Mouse (Mus musculus): Measurements from ENCODE around the gene Zfp273. TPM values are rescaled to one million over a fixed set of nuclear protein-coding genes. Genes with fewer than 3 reads are reported as not detected.
"Not testable (repeated sequence)": the region's sequence is repeated elsewhere in the genome, so short reads cannot be mapped to it uniquely, and the experiment has no call there.

The Zfp273 gene
- polyA plus RNA-seq, 1 experiment from 2014 or later = 9.2 TPM

- peak overlapping the region; percentile 45 for H3K4me3 ChIP-seq
- H3K27ac ChIP-seq (replicated peaks) = 0 out of 2 replicates have a peak overlapping the region, but pooled peaks have one; percentile 42
- H3K9ac ChIP-seq (replicated peaks) = peak overlapping the region; percentile 47; the same call in 1 of the 2 replicates
- H3K27me3 ChIP-seq = no peaks in the 10 kb centered on the region
- no peaks in the 10 kb centered on the region for H3K9me3 ChIP-seq
- no peaks in the 10 kb centered on the region for H3K36me3 ChIP-seq
- H3K4me1 ChIP-seq = no peaks in the 10 kb centered on the region
- ATAC-seq (ENCODE audit: low FRiP score, low read depth) = 0 out of 2 replicates have a peak, but pooled peaks have one; percentile 21
- H3K4me2 ChIP-seq (replicated peaks) = peak overlapping the region; percentile 63
- 48% methylated on average over 6 of the region's 6 CpGs for WGBS
These were observed 30.2 kb downstream of the Zfp273 start for GRCm38 (mm10) chr13:67843775-67844118.

GRCm38 (mm10) chr13:67844119-67844852, 30.7 kb downstream of the Zfp273 start:
- H3K27ac ChIP-seq (replicated peaks) = 0 out of 2 replicates have a peak overlapping the region, but pooled peaks have one; percentile 42
- peak overlapping the region; percentile 47 for H3K9ac ChIP-seq (replicated peaks)
- ATAC-seq (ENCODE audit: low FRiP score, low read depth) = peak; percentile 83
- 2% methylated on average over 12 of the region's 19 CpGs for WGBS
- peak overlapping the region; percentile 63 for H3K4me2 ChIP-seq (replicated peaks)
- no peaks in the 10 kb centered on the region for H3K9me3 ChIP-seq
- H3K4me1 ChIP-seq = no peaks in the 10 kb centered on the region
- H3K4me3 ChIP-seq = peak overlapping the region; percentile 45
- H3K36me3 ChIP-seq = no peaks in the 10 kb centered on the region
- H3K27me3 ChIP-seq = no peaks in the 10 kb centered on the region

GRCm38 (mm10) chr13:67844853-67845194, 31.3 kb downstream of the Zfp273 start:
- WGBS = 18% methylated on average over 8 of the region's 8 CpGs
- H3K9me3 ChIP-seq = no peaks in the 10 kb centered on the region
- ATAC-seq (ENCODE audit: low FRiP score, low read depth) = peak; percentile 80
- no peaks in the 10 kb centered on the region for H3K27me3 ChIP-seq
- no peaks in the 10 kb centered on the region for H3K36me3 ChIP-seq
- H3K4me2 ChIP-seq (replicated peaks) = peak overlapping the region; percentile 63
- H3K9ac ChIP-seq (replicated peaks) = peak overlapping the region; percentile 43
- no peaks in the 10 kb centered on the region for H3K4me1 ChIP-seq
- peak overlapping the region; percentile 45 for H3K4me3 ChIP-seq
- H3K27ac ChIP-seq (replicated peaks) = no peak overlapping the region

- no peak overlapping the region for H3K4me3 ChIP-seq
- no peak overlapping the region for H3K27ac ChIP-seq (replicated peaks)
- no peak overlapping the region for H3K9ac ChIP-seq (replicated peaks)
- no peaks in the 10 kb centered on the region for H3K9me3 ChIP-seq
- WGBS = 83% methylated on average over 3 of the region's 3 CpGs
- H3K27me3 ChIP-seq = no peaks in the 10 kb centered on the region
- H3K4me2 ChIP-seq (replicated peaks) = no peak overlapping the region
- no peaks in the 10 kb centered on the region for H3K4me1 ChIP-seq
- ATAC-seq (ENCODE audit: low FRiP score, low read depth) = no peak
- no peaks in the 10 kb centered on the region for H3K36me3 ChIP-seq
These were observed 36.8 kb downstream of the Zfp273 start for GRCm38 (mm10) chr13:67850361-67850760.

- Histone ChIP-seq H3K4me1 (no peaks in the 10 kb centered on the region), H3K9ac (replicated peaks) (no peak overlapping the region), H3K27ac (replicated peaks) (no peak overlapping the region), H3K36me3 (no peaks in the 10 kb centered on the region), H3K9me3 (no peaks in the 10 kb centered on the region), H3K4me3 (no peak overlapping the region), H3K4me2 (replicated peaks) (no peak overlapping the region), H3K27me3 (no peaks in the 10 kb centered on the region)
- WGBS = 83% methylated on average over 6 of the region's 6 CpGs
- no peak for ATAC-seq (ENCODE audit: low FRiP score, low read depth)
These were observed 39.6 kb downstream of the Zfp273 start for GRCm38 (mm10) chr13:67853130-67853529.

- ATAC-seq (ENCODE audit: low FRiP score, low read depth) = no peak
- no peak overlapping the region for H3K4me3 ChIP-seq
- 90% methylated on average over 2 of the region's 2 CpGs for WGBS
- no peaks in the 10 kb centered on the region for H3K36me3 ChIP-seq
- no peak overlapping the region for H3K4me2 ChIP-seq (replicated peaks)
- no peak overlapping the region for H3K9ac ChIP-seq (replicated peaks)
- H3K4me1 ChIP-seq = no peaks in the 10 kb centered on the region
- H3K27me3 ChIP-seq = no peaks in the 10 kb centered on the region
- no peaks in the 10 kb centered on the region for H3K9me3 ChIP-seq
- H3K27ac ChIP-seq (replicated peaks) = no peak overlapping the region
These were observed 40.4 kb downstream of the Zfp273 start for GRCm38 (mm10) chr13:67853983-67854382.

GRCm38 (mm10) chr13:67857317-67857716, 43.8 kb downstream of the Zfp273 start:
- Histone ChIP-seq H3K4me3 (no peak overlapping the region), H3K4me1 (no peaks in the 10 kb centered on the region), H3K27me3 (no peaks in the 10 kb centered on the region), H3K36me3 (no peaks in the 10 kb centered on the region), H3K9me3 (no peaks in the 10 kb centered on the region), H3K9ac (replicated peaks) (no peak overlapping the region), H3K4me2 (replicated peaks) (no peak overlapping the region), H3K27ac (replicated peaks) (no peak overlapping the region)
- no peak for ATAC-seq (ENCODE audit: low FRiP score, low read depth)
- 27% methylated on average over 1 of the region's 1 CpGs for WGBS

GRCm38 (mm10) chr13:67862508-67862907, 49.0 kb downstream of the Zfp273 start:
- Histone ChIP-seq H3K36me3 (no peaks in the 10 kb centered on the region), H3K27me3 (no peaks in the 10 kb centered on the region), H3K4me1 (no peaks in the 10 kb centered on the region), H3K27ac (replicated peaks) (no peak overlapping the region), H3K9ac (replicated peaks) (no peak overlapping the region), H3K9me3 (no peaks in the 10 kb centered on the region), H3K4me2 (replicated peaks) (no peak overlapping the region), H3K4me3 (no peak overlapping the region)
- ATAC-seq (ENCODE audit: low FRiP score, low read depth) = no peak
- WGBS = 87% methylated on average over 9 of the region's 9 CpGs

GRCm38 (mm10) chr13:67863026-67863425, 49.5 kb downstream of the Zfp273 start, which contains the start of gene BC048507:
Gene BC048507, plus strand, starts transcription at chr13:67863326.
- Histone ChIP-seq H3K9ac (replicated peaks) (no peak within 1 kb of the TSS), H3K36me3 (no peaks in the 10 kb centered on the region), H3K4me3 (no peak within 1 kb of the TSS), H3K4me2 (replicated peaks) (no peak within 1 kb of the TSS), H3K4me1 (no peaks in the 10 kb centered on the region), H3K9me3 (no peaks in the 10 kb centered on the region), H3K27ac (replicated peaks) (no peak within 1 kb of the TSS), H3K27me3 (no peaks in the 10 kb centered on the region)
- no peak for ATAC-seq (ENCODE audit: low FRiP score, low read depth)
- 88% methylated on average over 11 of the region's 11 CpGs for WGBS

- H3K9me3 ChIP-seq = 0 out of 2 replicates have a peak, but pooled peaks cover 2% of the 10 kb centered on the region
- no peak overlapping the region for H3K4me2 ChIP-seq (replicated peaks)
- no peak for ATAC-seq (ENCODE audit: low FRiP score, low read depth)
- 36% methylated on average over 5 of the region's 5 CpGs for WGBS
- no peak overlapping the region for H3K9ac ChIP-seq (replicated peaks)
- no peaks in the 10 kb centered on the region for H3K4me1 ChIP-seq
- H3K27me3 ChIP-seq = no peaks in the 10 kb centered on the region
- no peak overlapping the region for H3K4me3 ChIP-seq
- no peaks in the 10 kb centered on the region for H3K36me3 ChIP-seq
- H3K27ac ChIP-seq (replicated peaks) = no peak overlapping the region
These were observed 51.3 kb downstream of the Zfp273 start for GRCm38 (mm10) chr13:67864764-67865350.

- Histone ChIP-seq H3K27me3 (no peaks in the 10 kb centered on the region), H3K4me3 (no peak overlapping the region), H3K4me2 (replicated peaks) (no peak overlapping the region), H3K36me3 (no peaks in the 10 kb centered on the region), H3K27ac (replicated peaks) (no peak overlapping the region), H3K4me1 (no peaks in the 10 kb centered on the region), H3K9ac (replicated peaks) (no peak overlapping the region), H3K9me3 (0 out of 2 replicates have a peak, but pooled peaks cover 7% of the 10 kb centered on the region)
- ATAC-seq (ENCODE audit: low FRiP score, low read depth) = no peak
- 35% methylated on average over 3 of the region's 3 CpGs for WGBS
These were observed 54.4 kb downstream of the Zfp273 start for GRCm38 (mm10) chr13:67867899-67868298.

- not testable (repeated sequence) for H3K4me2 ChIP-seq (replicated peaks); H3K27me3 ChIP-seq
These were observed 62.6 kb downstream of the Zfp273 start for GRCm38 (mm10) chr13:67876049-67876698.

More at GRCm38 (mm10) chr13:67876049-67876698, 62.6 kb downstream of the Zfp273 start:
- not testable (repeated sequence) for H3K4me1 ChIP-seq; H3K4me3 ChIP-seq; H3K27ac ChIP-seq (replicated peaks); ATAC-seq (ENCODE audit: low FRiP score, low read depth); H3K9ac ChIP-seq (replicated peaks); H3K36me3 ChIP-seq; H3K9me3 ChIP-seq
- 42% methylated on average over 8 of the region's 12 CpGs for WGBS
